ENCODE assay signal across 10 mouse cellular contexts in genomic region chr2:18860686-18861085, GRCm38 (mm10).
DNase-seq lines count a peak whose midpoint lies in the region; ATAC-seq and TF ChIP-seq lines count a peak whose summit lies in the region.
"Had no signal": no experiment of that assay in that cellular context is flagged by ENCODE, and none has a peak within 500 bp of the region (broad histone marks: within the 10 kb centered on the region; RNA-seq: fewer than 3 reads in every experiment).

No protein-coding gene starts in this region.

- no peak for TF ChIP-seq CTCF in midbrain, postnatal 0 days (IDR thresholded peaks at IDR 0.05)

- peak overlapping the region; percentile 38 for H3K4me2 ChIP-seq in heart, embryonic 11.5 days
- H3K4me2 ChIP-seq in midbrain, postnatal 0 days (ENCODE audit: low read depth, low read length, poor library complexity, severe bottlenecking): 0 out of 2 replicates have a peak overlapping the region, but pooled peaks have one; percentile 9
- H3K4me2 ChIP-seq in midbrain, embryonic 15.5 days: no peak overlapping the region
- H3K4me2 ChIP-seq in forebrain, embryonic 12.5 days: 0 out of 2 replicates have a peak overlapping the region, but pooled peaks have one; percentile 26
- H3K4me2 ChIP-seq: hindbrain, embryonic 15.5 days had no signal

- H3K9me3 ChIP-seq in heart, embryonic 11.5 days (replicated peaks; ENCODE audit: control insufficient read depth, low read length): no peaks in the 10 kb centered on the region
- H3K9me3 ChIP-seq in midbrain, postnatal 0 days (ENCODE audit: low read length): no peaks in the 10 kb centered on the region
- no peaks in the 10 kb centered on the region for H3K9me3 ChIP-seq in midbrain, embryonic 15.5 days
- H3K9me3 ChIP-seq in forebrain, embryonic 12.5 days: no peaks in the 10 kb centered on the region
- H3K9me3 ChIP-seq: hindbrain, embryonic 15.5 days; liver, embryonic 13.5 days had no signal

- no peak for ATAC-seq in heart, embryonic 11.5 days (replicated peaks; ENCODE audit: insufficient number of reproducible peaks, low FRiP score, low TSS enrichment)
- ATAC-seq in midbrain, postnatal 0 days (ENCODE audit: low FRiP score): no peak
- no peak for ATAC-seq in midbrain, embryonic 15.5 days (replicated peaks)
- peak; percentile 65 for ATAC-seq in forebrain, embryonic 12.5 days (ENCODE audit: low FRiP score)

- no peak overlapping the region for H3K27ac ChIP-seq in heart, embryonic 11.5 days (ENCODE audit: low read depth, low read length)
- H3K27ac ChIP-seq in midbrain, postnatal 0 days (ENCODE audit: low read depth, low read length): no peak overlapping the region
- H3K27ac ChIP-seq in midbrain, embryonic 15.5 days: no peak overlapping the region
- H3K27ac ChIP-seq in forebrain, embryonic 12.5 days: 0 out of 2 replicates have a peak overlapping the region, but pooled peaks have one; percentile 36
- H3K27ac ChIP-seq: hindbrain, embryonic 15.5 days had no signal

- 0 out of 2 replicates have a peak, but pooled peaks cover 4% of the 10 kb centered on the region for H3K4me1 ChIP-seq in heart, embryonic 11.5 days (ENCODE audit: control insufficient read depth, insufficient read depth, low read length)
- H3K4me1 ChIP-seq in midbrain, postnatal 0 days (ENCODE audit: insufficient read depth, low read length): no peaks in the 10 kb centered on the region
- H3K4me1 ChIP-seq in midbrain, embryonic 15.5 days: peaks cover 17% of the 10 kb centered on the region
- peaks cover 29% of the 10 kb centered on the region for H3K4me1 ChIP-seq in forebrain, embryonic 12.5 days

- H3K36me3 ChIP-seq in heart, embryonic 11.5 days (ENCODE audit: control insufficient read depth, insufficient read depth, low read length): no peaks in the 10 kb centered on the region
- H3K36me3 ChIP-seq in midbrain, postnatal 0 days (ENCODE audit: insufficient read depth, low read length): no peaks in the 10 kb centered on the region
- no peaks in the 10 kb centered on the region; the same call in 1 of the 2 replicates for H3K36me3 ChIP-seq in midbrain, embryonic 15.5 days (replicated peaks)
- no peaks in the 10 kb centered on the region for H3K36me3 ChIP-seq in forebrain, embryonic 12.5 days (replicated peaks)
- H3K36me3 ChIP-seq: hindbrain, embryonic 15.5 days had no signal

- no peaks in the 10 kb centered on the region for H3K27me3 ChIP-seq in heart, embryonic 11.5 days (ENCODE audit: control insufficient read depth, insufficient read depth, low read length)
- H3K27me3 ChIP-seq in midbrain, postnatal 0 days (ENCODE audit: insufficient read depth, low read length): no peaks in the 10 kb centered on the region
- H3K27me3 ChIP-seq in midbrain, embryonic 15.5 days (replicated peaks): no peaks in the 10 kb centered on the region
- peaks cover 40% of the 10 kb centered on the region for H3K27me3 ChIP-seq in forebrain, embryonic 12.5 days
- H3K27me3 ChIP-seq: hindbrain, embryonic 15.5 days; liver, embryonic 13.5 days had no signal

- 48% methylated on average over 9 of the region's 9 CpGs for WGBS in heart, embryonic 11.5 days (ENCODE audit: insufficient replicate concordance)
- WGBS in midbrain, postnatal 0 days: 21% methylated on average over 9 of the region's 9 CpGs
- 12% methylated on average over 9 of the region's 9 CpGs for WGBS in midbrain, embryonic 15.5 days
- 7% methylated on average over 9 of the region's 9 CpGs for WGBS in forebrain, embryonic 12.5 days

- H3K4me3 ChIP-seq in heart, embryonic 11.5 days (ENCODE audit: low read depth, low read length): no peak overlapping the region
- no peak overlapping the region for H3K4me3 ChIP-seq in midbrain, postnatal 0 days (ENCODE audit: low read depth, low read length)
- no peak overlapping the region for H3K4me3 ChIP-seq in midbrain, embryonic 15.5 days
- H3K4me3 ChIP-seq in forebrain, embryonic 12.5 days (replicated peaks): no peak overlapping the region
- H3K4me3 ChIP-seq: hindbrain, embryonic 15.5 days; liver, embryonic 13.5 days had no signal

- H3K9ac ChIP-seq in heart, embryonic 11.5 days (ENCODE audit: low read depth, low read length): no peak overlapping the region
- no peak overlapping the region for H3K9ac ChIP-seq in midbrain, postnatal 0 days (replicated peaks; ENCODE audit: low read length, poor library complexity, severe bottlenecking)
- H3K9ac ChIP-seq in midbrain, embryonic 15.5 days: no peak overlapping the region
- no peak overlapping the region for H3K9ac ChIP-seq in forebrain, embryonic 12.5 days
- H3K9ac ChIP-seq: hindbrain, embryonic 15.5 days; liver, embryonic 13.5 days had no signal

- no peak for DNase-seq in heart, adult 8-10 months (ENCODE audit: low spot score)
- peak; percentile 50 for DNase-seq in midbrain, postnatal 0 days (ENCODE audit: low spot score)
- DNase-seq in ovary, postnatal 10 days (ENCODE audit: low spot score): no peak
- no peak for DNase-seq in thymus, postnatal 0 days (ENCODE audit: low spot score)
- no peak for DNase-seq in frontal cortex, postnatal 25 days (ENCODE audit: low spot score in 2 of 2)
- DNase-seq: liver, embryonic 13.5 days had no signal
